Mouse (Mus musculus) kidney, postnatal 0 days (tissue): ENCODE results near the gene Rfc3. TPM values are rescaled to one million over a fixed set of nuclear protein-coding genes. Genes with fewer than 3 reads are reported as not detected.
A peak's percentile ranks its signal among the peaks of the same experiment; 100 is the strongest.
"Not testable (repeated sequence)": the region's sequence is repeated elsewhere in the genome, so short reads cannot be mapped to it uniquely, and the experiment has no call there.

Experiments
- ATAC-seq: fragments of 200-750 bp; cut with Nextera tagmentation; replicated peaks from 2 replicates; pipeline ENCODE4 v1.8.0; 2017; ENCODE audit warnings: low read depth, moderate number of reproducible peaks, moderate TSS enrichment, moderate library complexity; ENCODE audit not compliant: low FRiP score
- DNase-seq: peaks from one replicate; pipeline ENCODE4 v3.0.0-alpha.2; 2016; ENCODE audit warnings: low spot score
- H3K27ac ChIP-seq: fragments of 300-500 bp; sonication (generic); 2 replicates; pipeline ENCODE4 v1.5.1; 2014; ENCODE audit warnings: mild to moderate bottlenecking
- H3K27me3 ChIP-seq: fragments of 300-500 bp; sonication (generic); 2 replicates; pipeline ENCODE4 v1.6.1; 2014; ENCODE audit warnings: low read length, mixed read lengths; ENCODE audit not compliant: insufficient read depth
- H3K36me3 ChIP-seq: fragments of 300-500 bp; sonication (generic); 2 replicates; pipeline ENCODE4 v1.6.1; 2014; ENCODE audit warnings: low read length, mixed read lengths; ENCODE audit not compliant: insufficient read depth
- H3K4me1 ChIP-seq: fragments of 300-500 bp; sonication (generic); replicated peaks from 2 replicates; pipeline ENCODE4 v1.6.1; 2014; ENCODE audit warnings: antibody characterized with exemption, low read length, mixed read lengths; ENCODE audit not compliant: insufficient read depth
- H3K4me2 ChIP-seq: fragments of 300-500 bp; sonication (generic); 2 replicates; pipeline ENCODE4 v1.6.1; 2014; ENCODE audit warnings: mild to moderate bottlenecking, low read length, moderate library complexity, mixed read lengths
- H3K4me3 ChIP-seq: fragments of 300-500 bp; sonication (generic); replicated peaks from 2 replicates; pipeline ENCODE4 v1.5.1; 2014; ENCODE audit warnings: low read depth, low read length
- H3K9ac ChIP-seq: fragments of 300-500 bp; sonication (generic); 2 replicates; pipeline ENCODE4 v1.6.1; 2014; ENCODE audit warnings: low read depth, low read length
- H3K9me3 ChIP-seq: fragments of 300-500 bp; sonication (generic); replicated peaks from 2 replicates; pipeline ENCODE4 v1.6.1; 2016; ENCODE audit warnings: low read length, inconsistent platforms, mixed read lengths
- CTCF ChIP-seq: IDR thresholded peaks from 2 replicates; pipeline ENCODE4 v1.5.1; 2016; ENCODE audit warnings: antibody characterized with exemption, low read depth, mild to moderate bottlenecking, moderate library complexity
- WGBS: fragments of 180-500 bp; shearing (Covaris S2); extraction: QIAGEN DNeasy Blood & Tissue Kit; methylation state at CpG from one replicate; pipeline ENCODE4 v1.1.7; 2014; 5-methylcytosine and 5-hydroxymethylcytosine counted together
- polyA plus RNA-seq: library from polyadenylated mRNA; unstranded; fragments of >200 nt; fragmentation: Nextera tagmentation; extraction: Ambion mirVana; gene quantifications from 2 replicates; pipeline ENCODE4 v1.2.1, GENCODE M21; 2015

Rfc3 gene
- polyA plus RNA-seq = 66.8 and 75.9 TPM in 2 replicates

DNA sequence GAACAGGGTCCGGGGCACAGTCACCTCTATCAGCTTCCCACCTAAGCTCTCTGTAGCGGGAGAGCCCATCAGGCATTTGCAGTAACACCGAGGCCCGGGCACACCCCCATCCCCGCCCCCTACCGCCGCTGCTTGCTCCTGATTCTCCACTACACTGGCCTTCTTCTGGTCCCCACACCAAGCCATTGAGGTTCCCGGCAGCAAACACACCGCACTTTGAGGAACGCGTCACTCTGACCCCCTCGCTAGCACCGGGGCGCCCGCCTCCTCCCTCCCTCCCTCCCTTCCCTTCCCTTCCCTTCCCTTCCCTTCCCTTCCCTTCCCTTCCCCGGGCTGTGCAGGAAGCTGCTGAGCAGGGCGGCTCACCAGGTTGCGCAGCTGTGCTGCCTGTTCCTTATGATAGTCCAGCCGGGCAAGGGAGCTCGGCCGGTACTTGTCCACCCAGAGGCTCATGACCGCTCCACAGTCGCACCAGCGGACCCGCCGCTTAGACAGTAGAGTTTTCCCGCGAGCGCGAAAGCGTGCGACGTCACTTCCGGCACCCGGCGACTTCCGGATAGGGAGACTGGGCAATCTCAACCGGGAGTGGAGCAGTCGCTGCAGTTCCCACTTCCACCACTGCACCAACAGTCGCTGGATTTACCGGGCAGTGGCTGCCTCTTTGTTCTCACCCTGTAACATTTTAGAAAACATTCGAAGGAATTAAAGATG, at the start of gene Rfc3:
Rfc3 (minus strand) TSS at position 543 of the 711 bp plus-strand sequence.
- under 1% methylated on average over 42 of the region's 42 CpGs for WGBS
- ATAC-seq = peak; percentile 99
- peak within 1 kb of the TSS; percentile 62 for H3K4me3 ChIP-seq
- peaks cover 20% of the 10 kb centered on the region; the same call in 1 of the 2 replicates for H3K36me3 ChIP-seq
- no peaks in the 10 kb centered on the region for H3K9me3 ChIP-seq
- H3K9ac ChIP-seq = peak within 1 kb of the TSS; percentile 68
- H3K27ac ChIP-seq = peak within 1 kb of the TSS; percentile 82
- H3K4me2 ChIP-seq = peak within 1 kb of the TSS; percentile 64
- DNase-seq = peak; percentile 97
- TF ChIP-seq CTCF = peak; percentile 82
- no peaks in the 10 kb centered on the region for H3K4me1 ChIP-seq
- H3K27me3 ChIP-seq = no peaks in the 10 kb centered on the region

DNA sequence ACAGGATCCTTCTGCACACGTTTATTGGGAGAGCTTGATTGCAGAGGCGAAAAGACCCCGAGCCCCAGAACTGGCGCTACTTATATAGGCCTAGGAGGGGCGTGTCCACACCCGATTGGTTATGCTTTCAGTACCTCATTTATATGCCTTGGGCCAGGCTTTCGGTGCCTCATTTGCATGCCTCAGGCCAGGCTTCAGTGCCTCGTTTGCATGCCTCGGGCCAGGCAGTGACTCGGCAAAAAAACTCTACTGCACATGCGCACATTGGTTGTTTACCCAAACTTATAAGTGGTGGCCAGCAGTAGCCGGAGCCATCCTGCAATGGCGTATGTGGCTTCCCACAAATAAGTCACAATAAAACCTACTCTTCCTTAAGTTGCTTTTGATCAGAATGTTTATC, 42.6 kb upstream of the Rfc3 start:
- WGBS = 90% methylated on average over 13 of the region's 13 CpGs
- not testable (repeated sequence) for H3K4me3 ChIP-seq, H3K4me1 ChIP-seq, H3K9me3 ChIP-seq, H3K36me3 ChIP-seq, H3K27ac ChIP-seq, H3K4me2 ChIP-seq, DNase-seq, ATAC-seq, H3K27me3 ChIP-seq, H3K9ac ChIP-seq

DNA sequence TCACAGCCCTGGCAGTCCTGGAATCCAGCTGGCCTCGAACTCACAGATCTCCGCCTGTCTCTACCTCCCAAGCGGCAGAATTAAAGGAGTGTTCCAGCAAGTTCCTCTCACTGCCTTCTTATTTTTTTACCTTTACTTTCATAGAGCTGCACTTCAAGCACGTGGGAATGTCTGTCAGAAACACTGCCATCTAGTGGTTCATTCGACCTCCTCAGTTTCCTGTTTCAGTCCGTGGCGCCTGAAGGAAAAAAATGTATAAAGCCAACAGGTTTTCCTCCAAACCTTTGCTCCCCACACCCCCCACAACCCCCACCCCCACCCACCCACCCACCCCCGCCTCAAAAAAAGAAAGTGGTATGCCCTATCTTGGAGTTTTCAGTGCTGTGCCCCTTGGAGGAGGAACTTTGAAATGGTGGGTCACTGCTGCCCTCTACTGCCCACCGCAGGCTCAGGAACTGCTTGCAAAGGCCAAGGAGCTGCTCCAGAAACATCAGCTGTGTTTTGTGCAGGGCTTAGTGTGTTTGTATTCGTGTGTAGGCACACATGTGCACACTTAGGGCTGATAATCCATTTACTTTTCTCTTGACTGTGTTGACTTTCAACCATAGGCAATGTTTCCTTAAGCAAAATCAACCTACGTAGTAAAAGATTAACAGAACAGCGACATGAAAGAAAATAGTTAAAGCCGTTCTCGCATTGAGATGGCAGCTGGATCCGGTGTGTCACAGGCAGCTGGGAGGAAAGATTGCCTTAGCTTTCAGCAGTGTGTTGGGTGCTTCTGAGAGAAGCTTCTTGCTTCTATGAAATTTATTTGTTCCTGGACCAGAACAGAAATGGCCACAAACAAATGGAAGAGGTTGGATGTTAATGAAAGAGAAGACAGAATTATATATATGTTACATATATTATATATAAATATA, 35.8 kb upstream of the Rfc3 start:
- Histone ChIP-seq H3K4me3 (no peak overlapping the region), H3K4me1 (no peaks in the 10 kb centered on the region), H3K9ac (no peak overlapping the region), H3K9me3 (no peaks in the 10 kb centered on the region), H3K27me3 (no peaks in the 10 kb centered on the region), H3K36me3 (no peaks in the 10 kb centered on the region), H3K27ac (peak overlapping the region; percentile 25; the same call in 1 of the 2 replicates), H3K4me2 (peak overlapping the region; percentile 37; the same call in 1 of the 2 replicates)
- ATAC-seq (peak; percentile 95), DNase-seq (peak; percentile 94)
- WGBS = 16% methylated on average over 15 of the region's 15 CpGs
- TF ChIP-seq CTCF = peak; percentile 75

DNA sequence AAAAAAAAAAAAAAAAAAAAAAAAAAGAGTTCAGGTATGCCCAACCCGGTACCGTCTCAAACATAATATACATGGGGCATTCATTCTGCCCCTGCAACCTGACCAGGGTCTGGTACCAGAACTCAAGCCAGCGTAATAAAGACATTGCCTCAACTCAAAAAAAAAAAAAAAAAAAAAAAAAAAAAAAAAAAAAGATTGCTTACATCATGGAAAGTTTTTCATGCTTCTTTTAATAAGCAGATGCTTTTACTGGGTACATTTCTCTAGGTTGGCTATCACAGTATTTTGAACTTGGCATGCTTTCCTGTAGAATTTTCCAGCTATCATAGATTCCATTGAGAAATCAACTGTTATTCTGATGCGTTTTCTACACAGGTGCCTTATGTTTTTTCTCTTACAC, 11.2 kb upstream of the Rfc3 start:
- no peak for ATAC-seq
- no peak overlapping the region for H3K27ac ChIP-seq
- WGBS = 97% methylated on average over 4 of the region's 4 CpGs
- H3K4me1 ChIP-seq = no peaks in the 10 kb centered on the region
- H3K27me3 ChIP-seq = no peaks in the 10 kb centered on the region
- no peak for TF ChIP-seq CTCF
- no peaks in the 10 kb centered on the region for H3K9me3 ChIP-seq
- H3K4me2 ChIP-seq = no peak overlapping the region
- no peak overlapping the region for H3K9ac ChIP-seq
- no peaks in the 10 kb centered on the region for H3K36me3 ChIP-seq
- H3K4me3 ChIP-seq = no peak overlapping the region
- DNase-seq = no peak

DNA sequence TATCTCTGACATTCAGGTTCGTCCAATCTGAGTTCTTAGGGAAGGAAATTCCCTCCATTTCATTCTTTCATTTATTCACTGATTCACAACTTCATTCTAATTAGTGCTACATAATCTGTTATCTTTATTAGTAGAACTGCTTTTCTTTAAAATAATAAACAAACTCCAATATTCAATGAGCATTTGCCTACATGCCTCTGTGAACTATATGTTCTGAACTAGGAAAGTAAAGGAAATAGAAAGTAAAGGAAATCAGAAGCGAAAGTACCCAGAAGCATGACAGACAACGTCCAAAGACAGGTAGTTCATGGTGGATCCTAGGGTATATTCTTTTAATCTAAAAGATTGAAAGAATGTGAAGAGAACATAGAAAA, 356 bp upstream of the Rfc3 start:
- Histone ChIP-seq H3K4me3 (peak overlapping the region; percentile 62), H3K36me3 (peaks cover 15% of the 10 kb centered on the region; the same call in 1 of the 2 replicates), H3K27me3 (no peaks in the 10 kb centered on the region), H3K9me3 (no peaks in the 10 kb centered on the region), H3K4me1 (no peaks in the 10 kb centered on the region), H3K4me2 (peak overlapping the region; percentile 64), H3K9ac (peak overlapping the region; percentile 68; the same call in 1 of the 2 replicates), H3K27ac (peak overlapping the region; percentile 82; the same call in 1 of the 2 replicates)
- WGBS = 67% methylated on average over 3 of the region's 3 CpGs
- DNase-seq = no peak
- TF ChIP-seq CTCF = no peak
- no peak for ATAC-seq

DNA sequence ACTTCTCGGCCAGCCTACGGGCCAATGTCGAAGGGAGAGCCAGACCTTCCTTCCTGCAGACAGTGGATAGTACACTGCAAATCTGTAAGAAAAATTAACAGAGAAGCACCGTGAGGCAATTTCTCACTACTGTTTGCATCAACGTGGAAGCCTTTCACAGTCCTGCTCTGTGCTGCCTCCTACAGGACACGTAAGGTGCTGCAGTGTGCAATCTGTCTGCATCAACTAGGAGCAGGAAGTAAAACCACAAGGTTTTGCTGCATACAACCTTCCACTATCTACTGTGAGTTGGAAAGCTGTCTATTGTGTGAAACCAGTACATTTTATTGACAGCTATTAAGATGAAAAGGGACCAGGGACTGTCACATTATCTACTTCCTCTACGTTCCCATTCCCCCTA, 6.2 kb downstream of the Rfc3 start:
- Histone ChIP-seq H3K4me1 (no peaks in the 10 kb centered on the region), H3K4me2 (no peak overlapping the region), H3K36me3 (peaks cover 65% of the 10 kb centered on the region), H3K27me3 (no peaks in the 10 kb centered on the region), H3K9ac (no peak overlapping the region), H3K4me3 (no peak overlapping the region), H3K27ac (no peak overlapping the region), H3K9me3 (no peaks in the 10 kb centered on the region)
- DNase-seq (no peak), ATAC-seq (no peak)
- WGBS = 93% methylated on average over 7 of the region's 7 CpGs
- TF ChIP-seq CTCF = peak; percentile 61
